Mouse (Mus musculus): ENCODE data around the gene Camkk2.

The Camkk2 gene

DNA sequence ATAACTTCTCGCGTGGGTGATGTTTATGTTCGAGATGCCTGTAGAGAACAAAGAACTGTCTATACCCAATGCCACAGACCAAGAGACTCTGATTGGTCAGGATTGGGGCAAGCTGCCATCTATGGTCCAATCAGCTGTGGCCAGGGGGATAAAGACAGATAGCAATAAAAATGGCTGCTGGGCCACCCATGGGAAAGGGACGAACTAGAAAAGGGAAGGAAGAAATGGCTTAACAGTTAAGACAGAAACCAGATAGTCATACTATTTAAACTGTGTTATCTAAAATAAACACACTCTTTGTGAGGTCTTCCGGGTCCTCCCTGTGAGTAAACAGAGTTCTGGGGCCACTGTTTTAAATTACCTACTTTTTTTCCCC is 78.4 kb downstream of the Camkk2 start:
- in situ Hi-C loops (cut with MboI, MseI): loop anchor here in 1 of 2 experiments (5.0 kb wide), 1 partner anchor 86 kb away; no protein-coding TSS in a partner anchor

DNA sequence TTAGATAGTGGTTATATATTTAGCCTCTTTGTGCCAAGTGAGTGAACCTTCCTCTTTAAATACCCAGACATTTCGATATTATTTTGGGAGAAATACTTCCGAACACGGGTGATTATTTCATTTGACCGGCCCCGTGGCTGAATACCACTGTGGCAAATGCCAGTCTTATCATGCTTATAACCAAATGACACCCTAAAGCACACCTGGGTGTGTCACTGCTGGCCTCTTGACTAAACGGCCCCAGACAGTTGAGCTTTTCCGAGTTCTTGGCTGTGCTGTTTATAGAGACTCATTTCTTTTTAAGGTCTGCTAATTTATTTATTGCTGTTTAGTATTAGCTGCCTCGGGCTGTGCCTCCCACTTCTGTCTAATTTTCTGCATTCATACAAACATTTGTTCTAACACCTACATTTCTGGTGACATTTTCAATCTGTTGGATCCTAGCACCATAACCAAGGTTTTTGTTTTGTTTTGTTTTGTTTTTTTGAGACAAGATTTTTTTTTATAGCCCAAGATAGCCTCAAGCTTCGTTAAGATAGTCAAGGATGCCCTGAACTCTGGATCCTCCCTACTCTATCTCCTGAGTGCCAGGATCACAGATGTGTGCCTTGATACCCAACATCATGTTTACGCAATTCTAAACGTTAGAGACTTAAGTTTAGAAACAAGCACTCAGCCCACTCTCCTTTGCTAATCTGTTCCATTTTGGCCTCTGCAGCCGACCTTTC is 78.9 kb downstream of the Camkk2 start:
- in situ Hi-C loops (cut with MboI, MseI): loop anchor here in 1 of 2 experiments (5.0 kb wide), 1 partner anchor 87 kb away; no protein-coding TSS in a partner anchor

DNA sequence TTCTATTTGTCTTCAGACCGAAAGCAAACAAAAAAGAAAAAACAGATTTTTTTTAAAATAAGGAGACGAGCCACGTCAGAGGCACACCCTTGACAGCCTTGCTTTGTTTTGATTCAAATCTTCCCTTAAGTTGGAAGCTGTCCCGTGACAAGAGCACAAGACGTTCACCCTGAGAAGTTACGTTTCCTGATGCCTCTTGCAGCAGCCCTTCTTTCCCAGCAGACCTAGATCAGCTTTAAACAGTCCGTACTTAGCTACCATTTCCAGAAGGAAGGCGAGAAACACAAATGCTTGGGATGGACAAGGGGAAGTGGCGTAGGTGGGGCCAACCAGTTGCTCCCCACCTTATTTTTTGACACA is 80.5 kb downstream of the Camkk2 start:
- in situ Hi-C loops (cut with MboI, MseI): no loop called here

DNA sequence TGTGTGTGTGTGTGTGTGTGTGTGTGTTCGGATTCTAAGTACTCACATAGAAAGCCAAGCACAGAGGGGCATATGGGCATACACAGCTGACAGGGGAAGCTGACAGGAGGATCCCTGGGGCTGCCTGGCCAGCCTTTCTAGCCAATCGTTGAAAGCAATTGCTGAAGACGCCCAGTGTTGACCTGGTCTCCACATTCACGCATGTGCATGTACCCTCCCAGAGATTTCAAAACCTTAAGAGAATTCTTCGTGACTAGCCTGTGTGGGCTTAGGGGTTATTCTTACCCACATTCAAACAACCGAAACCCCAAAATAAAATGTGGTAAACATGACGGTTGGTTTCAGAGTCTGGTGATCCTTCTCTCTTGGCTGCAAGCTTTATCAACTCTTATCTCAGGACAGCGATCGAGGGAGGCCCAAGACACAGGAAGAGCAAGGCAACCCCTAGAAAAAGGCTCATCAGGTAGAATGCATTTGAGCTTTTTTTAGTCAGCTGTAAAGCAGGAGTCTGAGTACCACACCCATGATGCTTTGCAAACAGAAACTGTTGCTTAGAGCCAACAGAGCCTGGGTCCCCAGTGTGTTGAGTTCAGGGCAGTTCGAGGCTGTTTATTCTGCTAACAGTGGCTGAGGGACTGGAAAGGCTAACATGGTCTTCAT is 81.0 kb downstream of the Camkk2 start:
- in situ Hi-C loops (cut with MboI, MseI): no loop called here

DNA sequence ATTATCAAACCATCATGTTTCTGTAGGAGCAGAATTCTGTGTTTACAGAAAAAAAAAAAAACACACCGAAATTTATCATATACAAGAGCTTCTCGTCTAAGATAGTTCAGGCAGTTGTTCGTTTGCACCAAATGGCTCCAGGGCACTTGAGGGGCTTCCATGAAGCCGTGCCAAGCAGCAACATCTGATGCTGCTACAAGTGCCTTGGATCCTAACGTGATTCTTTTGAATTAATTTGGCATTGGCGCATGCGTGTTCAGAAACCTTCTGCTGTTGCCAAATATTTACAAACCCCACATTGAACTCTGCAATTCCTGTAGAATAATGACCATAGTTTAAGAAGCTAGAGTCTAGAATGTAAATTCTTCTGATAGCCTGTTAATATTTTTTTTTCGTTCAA is 83.7 kb downstream of the Camkk2 start:
- in situ Hi-C loops (cut with MboI, MseI): no loop called here

DNA sequence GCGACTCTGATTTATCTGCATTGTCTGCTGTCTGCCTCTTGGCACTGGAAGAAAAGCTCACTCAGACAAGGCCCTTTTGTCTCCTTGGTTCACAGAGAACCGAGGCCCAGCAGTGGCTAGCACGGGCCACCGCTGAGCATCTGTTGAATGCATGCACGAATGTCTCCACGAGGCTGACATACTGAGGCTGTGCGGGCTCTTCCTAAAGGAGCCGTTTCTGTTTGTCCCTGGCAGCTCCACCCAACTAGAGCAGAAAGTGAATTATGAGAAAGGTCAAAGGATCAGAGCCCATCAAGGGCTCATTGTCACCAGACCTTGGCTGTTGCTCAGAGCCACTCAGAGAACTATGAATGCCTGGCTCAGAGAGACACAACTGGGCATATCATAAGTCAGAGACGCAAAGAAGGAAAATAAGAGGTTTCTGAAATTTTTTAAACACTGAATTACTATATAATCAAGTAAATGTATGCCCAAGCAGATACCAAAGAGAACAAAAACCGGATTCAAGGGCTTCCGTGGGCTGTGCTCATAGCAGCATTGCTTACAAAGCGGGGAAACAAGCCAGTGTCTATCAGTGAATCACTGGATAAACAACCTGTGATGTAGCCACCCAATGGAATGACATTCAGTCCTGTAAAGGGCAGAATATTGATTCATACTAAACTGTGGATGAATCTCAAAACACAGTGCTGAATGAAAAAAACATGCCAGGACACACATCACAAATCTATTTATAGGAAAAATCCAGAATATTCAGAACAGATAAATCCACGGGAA is 85.6 kb downstream of the Camkk2 start:
- in situ Hi-C loops (cut with MboI, MseI): no loop called here

DNA sequence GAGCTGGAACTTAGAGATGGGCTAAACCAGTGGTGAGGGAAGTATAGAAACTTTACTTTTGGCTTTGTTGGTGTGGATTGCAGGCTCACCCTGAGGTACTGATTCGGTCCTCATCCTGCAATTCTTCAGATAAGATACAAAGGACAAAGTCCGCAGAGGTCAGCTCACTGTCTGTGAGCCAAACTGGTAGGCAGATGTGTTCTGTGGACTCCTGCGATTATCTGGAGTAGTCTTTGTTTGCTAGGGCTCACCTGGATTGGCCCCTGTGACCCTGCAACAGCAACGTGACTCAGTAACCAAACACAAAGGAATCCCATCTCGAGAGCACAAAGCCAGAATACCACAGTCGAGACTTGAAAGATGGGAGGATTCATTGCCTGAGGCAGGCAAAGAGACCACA is 88.7 kb downstream of the Camkk2 start:
- in situ Hi-C loops (cut with MboI, MseI): no loop called here

DNA sequence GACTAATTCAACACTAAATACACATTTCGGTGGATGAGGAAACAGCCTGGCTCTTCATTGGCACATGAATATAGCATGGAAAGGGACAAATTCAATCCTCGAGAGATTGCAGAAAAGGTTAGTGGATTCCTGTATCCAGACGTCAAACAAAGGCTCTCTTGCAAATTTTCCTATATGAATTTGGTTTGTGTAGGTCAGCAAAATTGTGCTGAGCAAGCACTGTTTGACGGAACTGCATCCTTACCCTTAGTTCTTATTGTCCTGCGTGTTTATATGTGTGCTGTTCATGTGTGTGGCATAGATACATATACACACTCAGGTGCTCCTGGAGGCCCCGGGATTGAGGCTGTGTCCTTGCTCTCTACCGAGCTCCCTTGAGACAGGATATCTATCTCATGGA is 90.1 kb downstream of the Camkk2 start:
- in situ Hi-C loops (cut with MboI, MseI): no loop called here

DNA sequence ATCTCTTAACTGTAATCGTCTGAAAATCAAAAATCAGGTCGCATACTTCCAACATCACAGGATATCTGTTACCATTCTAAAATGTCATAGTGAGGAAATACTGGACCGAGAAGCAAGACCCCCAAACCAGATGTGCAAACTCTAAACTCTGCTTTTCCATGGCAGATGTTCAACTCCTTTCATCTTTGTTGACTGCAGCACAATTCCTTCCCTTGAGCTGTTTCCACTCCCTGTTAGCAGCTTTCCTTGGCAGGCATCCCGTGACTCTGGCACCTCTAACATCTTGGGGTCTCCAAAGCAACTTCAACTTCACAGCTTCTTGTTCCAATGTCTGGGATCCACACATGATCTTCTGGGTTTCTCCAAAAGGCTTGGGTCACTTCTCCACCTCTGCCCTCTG is 91.8 kb downstream of the Camkk2 start:
- in situ Hi-C loops (cut with MboI, MseI): no loop called here

DNA sequence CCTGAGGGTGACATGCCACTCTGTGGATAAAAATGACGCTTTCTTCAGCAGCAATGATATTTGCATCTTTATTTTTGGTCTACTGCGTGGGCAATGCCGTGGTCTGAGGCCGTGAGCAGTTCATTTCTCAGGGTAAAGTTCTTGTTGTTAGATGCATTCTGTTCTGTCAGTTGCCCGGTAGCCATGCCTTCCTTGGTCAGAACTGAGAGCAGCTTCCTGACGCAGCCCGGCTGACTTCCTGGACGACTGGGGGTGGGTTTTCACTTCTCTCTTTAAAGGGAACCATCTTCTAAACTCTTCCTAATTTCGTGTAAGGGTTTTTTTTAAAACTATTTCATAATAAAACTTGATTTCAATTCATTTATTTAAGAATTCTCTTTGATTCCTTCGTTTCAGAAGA is 95.3 kb downstream of the Camkk2 start:
- in situ Hi-C loops (cut with MboI, MseI): no loop called here

DNA sequence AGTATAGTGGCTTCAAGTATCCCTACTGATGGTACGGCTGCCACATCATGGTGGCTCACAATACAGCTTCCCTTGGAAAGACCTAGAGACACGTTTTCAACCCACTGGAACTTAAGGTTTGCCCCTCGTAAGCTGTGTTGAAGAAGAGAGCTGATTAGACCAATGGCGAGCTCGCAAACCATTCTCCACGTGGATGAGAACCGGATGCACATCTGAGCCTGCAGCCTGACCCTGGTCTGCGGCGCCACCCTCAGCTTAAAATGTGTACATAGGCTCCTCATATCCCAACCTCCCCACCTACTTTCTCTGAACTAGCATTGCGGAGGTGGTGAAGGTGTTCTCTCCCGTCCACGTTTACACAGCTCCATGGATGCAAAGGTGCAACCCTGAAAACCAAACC is 97.9 kb downstream of the Camkk2 start:
- in situ Hi-C loops (cut with MboI, MseI): no loop called here

Measured in T-helper 17 cell (primary cell).